Mouse (Mus musculus) limb, embryonic 14.5 days (tissue): ENCODE data around the gene Foxn3. TPM values are rescaled to one million over a fixed set of nuclear protein-coding genes. Genes with fewer than 3 reads are reported as not detected.

Experiments used
- ATAC-seq: fragments of 200-750 bp; cut with Nextera tagmentation; 2 replicates; pipeline ENCODE4 v1.8.0; 2017; ENCODE audit warnings: low read depth, moderate number of reproducible peaks, moderate TSS enrichment; ENCODE audit not compliant: low FRiP score
- DNase-seq: peaks from one replicate; pipeline ENCODE4 v3.0.0-alpha.2; 2015; ENCODE audit warnings: low spot score
- H3K27ac ChIP-seq: fragments of 300-500 bp; sonication (generic); replicated peaks from 2 replicates; pipeline ENCODE4 v1.5.1; 2014; ENCODE audit warnings: low read depth, mild to moderate bottlenecking, low read length, moderate library complexity, mixed read lengths
- H3K27me3 ChIP-seq: fragments of 300-500 bp; sonication (generic); 2 replicates; pipeline ENCODE4 v1.6.1; 2014; ENCODE audit warnings: low read length, mixed read lengths; ENCODE audit not compliant: control insufficient read depth, insufficient read depth
- H3K36me3 ChIP-seq: fragments of 300-500 bp; sonication (generic); 2 replicates; pipeline ENCODE4 v1.6.1; 2014; ENCODE audit warnings: mild to moderate bottlenecking, low read length, moderate library complexity, mixed read lengths; ENCODE audit not compliant: control insufficient read depth, insufficient read depth
- H3K4me1 ChIP-seq: fragments of 300-500 bp; sonication (generic); 2 replicates; pipeline ENCODE4 v1.6.1; 2014; ENCODE audit warnings: antibody characterized with exemption, low read length, mixed read lengths; ENCODE audit not compliant: control insufficient read depth, insufficient read depth
- H3K4me2 ChIP-seq: fragments of 300-500 bp; sonication (generic); replicated peaks from 2 replicates; pipeline ENCODE4 v1.6.1; 2014; ENCODE audit warnings: low read depth, mild to moderate bottlenecking, low read length, moderate library complexity; ENCODE audit not compliant: severe bottlenecking
- H3K4me3 ChIP-seq: fragments of 300-500 bp; sonication (generic); replicated peaks from 2 replicates; pipeline ENCODE4 v1.5.1; 2014; ENCODE audit warnings: low read length
- H3K9ac ChIP-seq: fragments of 300-500 bp; sonication (generic); 2 replicates; pipeline ENCODE4 v1.6.1; 2014; ENCODE audit warnings: mild to moderate bottlenecking, low read depth, low read length, moderate library complexity; ENCODE audit not compliant: severe bottlenecking
- H3K9me3 ChIP-seq: fragments of 300-500 bp; sonication (generic); 2 replicates; pipeline ENCODE4 v1.6.1; 2016; ENCODE audit warnings: low read length; ENCODE audit not compliant: control insufficient read depth
- POLR2A ChIP-seq: fragments of 200-500 bp; IDR thresholded peaks from 2 replicates; pipeline ENCODE4 v1.8.0; 2012; ENCODE audit warnings: inconsistent platforms, mild to moderate bottlenecking, moderate library complexity, borderline replicate concordance; ENCODE audit not compliant: insufficient read depth, insufficient read length; ENCODE audit errors: extremely low read depth
- WGBS: fragments of 180-500 bp; shearing (Covaris S2); extraction: QIAGEN DNeasy Blood & Tissue Kit; methylation state at CpG from one replicate; pipeline ENCODE4 v1.1.7; 2014; 5-methylcytosine and 5-hydroxymethylcytosine counted together
- polyA plus RNA-seq, 2 experiments: library from polyadenylated mRNA; depleted of rRNA in 1 of 2; stranded (reverse) in 1 of 2; unstranded in 1 of 2; fragments of >200 nt; fragmentation: Nextera tagmentation in 1 of 2; extraction: Ambion mirVana in 1 of 2; gene quantifications; 2 replicates each; pipeline versions ENCODE4 v1.2.1 to v1.2.3; 2012 to 2014

Gene Foxn3
- polyA plus RNA-seq, 2 experiments: 27.6 to 118 TPM

DNA sequence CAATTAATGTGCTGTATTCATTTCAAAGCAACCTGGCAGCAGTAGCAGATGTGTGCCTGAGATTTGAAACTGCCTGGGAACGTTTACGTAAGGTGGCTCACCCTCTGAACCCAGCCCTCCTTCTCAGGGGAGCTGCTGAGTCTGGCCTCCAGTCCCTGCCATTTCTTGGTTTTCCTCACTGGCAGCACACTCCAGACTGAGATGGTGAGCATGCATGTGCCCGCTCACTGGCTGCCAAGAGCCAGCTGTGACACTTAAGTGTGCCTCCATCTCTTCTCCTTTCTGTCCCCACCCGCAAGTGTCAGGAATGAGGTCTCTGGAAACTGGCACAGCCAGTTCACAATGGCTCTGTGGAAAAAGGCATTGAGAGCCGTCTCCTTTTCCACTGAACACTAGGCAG, 349.3 kb downstream of the Foxn3 start:
- Histone ChIP-seq H3K4me3 (no peak overlapping the region), H3K27me3 (no peaks in the 10 kb centered on the region), H3K27ac (no peak overlapping the region), H3K36me3 (peaks cover 6% of the 10 kb centered on the region; the same call in 1 of the 2 replicates), H3K9me3 (no peaks in the 10 kb centered on the region), H3K4me2 (no peak overlapping the region), H3K9ac (no peak overlapping the region), H3K4me1 (peaks cover 14% of the 10 kb centered on the region)
- WGBS: 52% methylated on average over 5 of the region's 5 CpGs
- ATAC-seq (no peak), DNase-seq (no peak)
- no peak for TF ChIP-seq POLR2A

DNA sequence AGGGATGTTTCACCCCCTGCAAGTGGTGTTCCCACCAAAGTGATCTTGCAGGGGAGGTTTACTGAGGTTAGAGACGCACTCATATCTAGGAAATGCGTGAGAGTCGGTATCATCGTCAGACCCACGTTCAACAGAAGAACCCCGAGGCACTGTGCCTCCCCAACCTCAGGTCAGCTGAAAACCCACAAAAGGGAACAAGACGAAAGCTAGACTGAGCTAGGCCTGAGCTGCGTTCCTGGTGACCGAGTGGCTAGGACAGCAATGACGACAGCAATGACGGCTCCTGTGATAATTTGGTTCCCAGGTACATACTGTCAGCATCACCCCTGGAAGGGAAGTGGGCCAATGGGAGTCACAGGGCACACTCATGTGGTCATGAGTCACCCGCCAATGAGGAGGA, 350.2 kb downstream of the Foxn3 start:
- DNase-seq (no peak), ATAC-seq (no peak)
- H3K27me3 ChIP-seq: no peaks in the 10 kb centered on the region
- H3K4me1 ChIP-seq: peaks cover 14% of the 10 kb centered on the region
- WGBS: 93% methylated on average over 12 of the region's 12 CpGs
- H3K4me3 ChIP-seq: no peak overlapping the region
- H3K9ac ChIP-seq: no peak overlapping the region
- TF ChIP-seq POLR2A: no peak
- H3K4me2 ChIP-seq: no peak overlapping the region
- no peaks in the 10 kb centered on the region for H3K9me3 ChIP-seq
- peaks cover under 1% of the 10 kb centered on the region; the same call in 1 of the 2 replicates for H3K36me3 ChIP-seq
- no peak overlapping the region for H3K27ac ChIP-seq

DNA sequence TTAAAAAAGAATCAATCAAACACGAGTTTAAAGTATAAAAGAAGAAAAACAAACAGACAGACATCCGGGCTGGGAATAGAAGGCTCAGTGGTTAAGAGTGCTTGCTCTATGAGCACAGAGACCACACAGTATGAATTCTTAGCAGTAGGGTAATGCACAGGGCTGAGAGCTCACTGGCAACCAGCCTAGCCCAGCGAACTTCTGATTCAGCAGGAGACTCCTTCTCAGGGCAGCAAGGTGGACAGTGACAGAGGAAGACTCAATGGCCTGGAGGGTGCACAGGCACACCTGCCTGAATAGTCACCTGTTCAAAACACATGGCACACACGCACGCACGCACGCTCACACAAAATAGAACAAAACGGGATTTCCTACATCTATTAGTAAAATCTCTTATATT, 353.6 kb downstream of the Foxn3 start:
- no peaks in the 10 kb centered on the region; the same call in 1 of the 2 replicates for H3K36me3 ChIP-seq
- H3K27me3 ChIP-seq: no peaks in the 10 kb centered on the region
- peaks cover 3% of the 10 kb centered on the region; the same call in 1 of the 2 replicates for H3K4me1 ChIP-seq
- 89% methylated on average over 8 of the region's 8 CpGs for WGBS
- DNase-seq (no peak), ATAC-seq (no peak)
- H3K4me2 ChIP-seq: no peak overlapping the region
- no peaks in the 10 kb centered on the region for H3K9me3 ChIP-seq
- no peak for TF ChIP-seq POLR2A
- H3K4me3 ChIP-seq: no peak overlapping the region
- H3K9ac ChIP-seq: no peak overlapping the region
- H3K27ac ChIP-seq: no peak overlapping the region

DNA sequence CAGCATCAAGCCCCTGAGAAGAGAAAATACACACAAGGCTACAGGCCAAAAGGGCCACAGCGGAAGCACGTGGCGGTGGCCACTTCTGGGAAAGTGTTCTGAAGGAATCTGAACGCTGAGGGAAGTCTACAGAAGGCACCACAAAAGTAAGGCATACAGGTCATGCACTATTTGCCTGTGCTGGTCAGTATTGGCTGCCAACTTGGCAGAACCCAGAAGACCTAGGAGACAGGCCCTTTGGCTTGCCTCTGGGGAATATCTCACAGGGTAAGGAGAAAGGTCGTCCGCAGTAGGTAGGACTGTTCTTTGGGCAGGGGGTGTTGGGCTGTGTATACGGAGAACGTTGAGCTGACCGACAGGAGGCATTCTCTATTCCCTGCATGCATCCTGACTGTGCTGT, 355.1 kb downstream of the Foxn3 start:
- Histone ChIP-seq H3K9ac (no peak overlapping the region), H3K4me3 (no peak overlapping the region), H3K36me3 (no peaks in the 10 kb centered on the region; the same call in 1 of the 2 replicates), H3K4me1 (no peaks in the 10 kb centered on the region), H3K9me3 (no peaks in the 10 kb centered on the region), H3K27me3 (no peaks in the 10 kb centered on the region), H3K4me2 (no peak overlapping the region), H3K27ac (no peak overlapping the region)
- ATAC-seq (no peak), DNase-seq (no peak)
- TF ChIP-seq POLR2A: no peak
- 85% methylated on average over 9 of the region's 9 CpGs for WGBS

DNA sequence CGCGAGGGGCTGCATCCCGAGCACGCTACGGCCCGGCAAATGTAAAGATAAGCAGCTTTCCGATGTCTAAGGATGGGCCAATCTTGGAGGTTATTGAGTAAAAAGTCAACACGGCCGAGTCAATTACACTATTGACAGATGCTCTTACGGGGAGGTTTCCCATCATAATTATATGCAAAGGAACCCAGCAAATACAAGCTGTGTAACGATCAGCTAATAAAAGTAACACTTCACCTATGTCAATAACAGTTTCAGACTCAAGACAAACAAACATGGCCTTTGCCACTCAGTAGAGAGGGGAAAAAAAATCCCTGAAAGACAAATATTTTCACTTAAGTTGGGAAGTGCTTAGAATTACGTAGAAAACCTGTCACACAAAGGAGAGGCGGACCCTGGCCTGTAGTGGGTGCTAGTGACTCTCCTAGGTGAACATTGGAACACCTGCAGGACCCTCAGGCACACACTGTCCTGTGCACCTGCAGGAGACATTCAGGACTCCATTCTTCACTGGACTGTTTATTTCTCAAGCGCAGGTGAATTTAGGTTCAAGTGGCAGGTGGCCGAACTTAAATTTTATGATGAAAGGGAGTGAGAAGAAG, 356.3 kb downstream of the Foxn3 start:
- DNase-seq (no peak), ATAC-seq (no peak)
- H3K9ac ChIP-seq: no peak overlapping the region
- no peak overlapping the region for H3K4me3 ChIP-seq
- no peaks in the 10 kb centered on the region for H3K27me3 ChIP-seq
- 85% methylated on average over 15 of the region's 15 CpGs for WGBS
- H3K27ac ChIP-seq: no peak overlapping the region
- H3K4me1 ChIP-seq: no peaks in the 10 kb centered on the region
- no peak overlapping the region for H3K4me2 ChIP-seq
- TF ChIP-seq POLR2A: no peak
- no peaks in the 10 kb centered on the region; the same call in 1 of the 2 replicates for H3K36me3 ChIP-seq
- H3K9me3 ChIP-seq: no peaks in the 10 kb centered on the region
